Mouse (Mus musculus): ENCODE data around the gene Lman1l.

- TF ChIP-seq CTCF (IDR thresholded peaks at IDR 0.05; ENCODE audit: insufficient read depth, low read length) (no peak), POLR2A (IDR thresholded peaks at IDR 0.05; ENCODE audit: borderline replicate concordance, extremely low read depth, low read depth, low read length) (no peak)
Observed at GRCm38 (mm10) chr9:57652855-57653254, 32.3 kb upstream of the Lman1l start.
